Mouse (Mus musculus): ENCODE measurements around the gene Ufd1.

- TF ChIP-seq CTCF (IDR thresholded peaks at IDR 0.05; ENCODE audit: extremely low read depth, insufficient read depth, insufficient read length, insufficient replicate concordance), result no peak
- TF ChIP-seq POLR2A (IDR thresholded peaks at IDR 0.05; ENCODE audit: low read depth, low read length), result no peak
These were observed 16.2 kb upstream of the Ufd1 start for GRCm38 (mm10) chr16:18795223-18795899.

All from spleen, adult 2 months (tissue).